Mouse (Mus musculus): ENCODE measurements around the gene Cyp4v3. TPM values are rescaled to one million over a fixed set of nuclear protein-coding genes. Genes with fewer than 3 reads are reported as not detected.

Gene Cyp4v3
- polyA plus RNA-seq, 1 experiment from 2014 or later: 6.5 TPM

DNA sequence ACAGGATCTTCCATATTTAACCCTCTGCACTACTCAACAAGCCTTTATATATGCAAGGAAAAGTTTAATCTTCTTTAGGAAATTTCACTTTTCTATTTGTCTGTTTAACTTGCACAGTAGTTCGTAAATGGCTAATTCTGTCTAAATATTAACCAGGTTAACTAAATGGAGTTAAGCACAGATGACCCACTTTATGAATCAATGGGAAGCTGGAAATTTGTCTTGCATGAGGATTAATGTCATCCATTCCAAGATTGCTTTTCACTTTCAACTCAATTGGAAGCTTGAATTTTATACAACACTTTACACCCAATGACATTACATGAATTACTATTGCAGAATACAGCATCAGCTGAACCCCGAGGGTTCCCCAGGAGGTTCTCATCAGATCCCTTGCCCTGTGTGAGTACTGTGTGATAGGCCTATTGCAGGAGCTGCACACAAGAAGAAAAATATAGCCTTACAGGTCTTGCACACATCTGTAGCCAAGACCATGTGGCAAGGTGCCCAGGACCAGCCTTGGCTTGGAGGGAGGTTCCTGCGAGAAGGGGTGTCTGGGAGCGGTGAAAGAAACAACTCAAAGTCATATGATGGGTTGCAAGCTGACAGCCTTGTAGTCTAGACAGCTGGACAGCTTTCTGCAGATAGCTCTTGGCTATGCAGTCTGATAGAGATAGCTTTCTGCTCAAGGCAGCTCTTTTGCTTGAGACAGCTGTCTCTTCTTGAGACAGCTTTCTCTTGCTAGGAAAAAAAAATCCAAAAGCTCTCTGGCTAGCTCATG lies 65.2 kb downstream of the Cyp4v3 start:
- H3K36me3 ChIP-seq (ENCODE audit: control insufficient read depth, insufficient read depth): no peaks in the 10 kb centered on the region
- WGBS (ENCODE audit: insufficient replicate concordance): 58% methylated on average over 4 of the region's 4 CpGs
- no peaks in the 10 kb centered on the region for H3K27me3 ChIP-seq (ENCODE audit: control insufficient read depth, insufficient read depth, low read depth, low read length)
- H3K9ac ChIP-seq (ENCODE audit: low read depth, low read length): no peak overlapping the region
- ATAC-seq (ENCODE audit: low read depth): no peak
- H3K27ac ChIP-seq (ENCODE audit: low read length): peak overlapping the region; percentile 66; the same call in 1 of the 2 replicates
- H3K4me1 ChIP-seq (ENCODE audit: control insufficient read depth, low read depth, low read length): no peaks in the 10 kb centered on the region; the same call in 1 of the 2 replicates
- H3K9me3 ChIP-seq (replicated peaks; ENCODE audit: control insufficient read depth, low read length): no peaks in the 10 kb centered on the region
- H3K4me2 ChIP-seq (ENCODE audit: low read depth, low read length): no peak overlapping the region
- H3K4me3 ChIP-seq (ENCODE audit: low read depth, low read length): no peak overlapping the region

DNA sequence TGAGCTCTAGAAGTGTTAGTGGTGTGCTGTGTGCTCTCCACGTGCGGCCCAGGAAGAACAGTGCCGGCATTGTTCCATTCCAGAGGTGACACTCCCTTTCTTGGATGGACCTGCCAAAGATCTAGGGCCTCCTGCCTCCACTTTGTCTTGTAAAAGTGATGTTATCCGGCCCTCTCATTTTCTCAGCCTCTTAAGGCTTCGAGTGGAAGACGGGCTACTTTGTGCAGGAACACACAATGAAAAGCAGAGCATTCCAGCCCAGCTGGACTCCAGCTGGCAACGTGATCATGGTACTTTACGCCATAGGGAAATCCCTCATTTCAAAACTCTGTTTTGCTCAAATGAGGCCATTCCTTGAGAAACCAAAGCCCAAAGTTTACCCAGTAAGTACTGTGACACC lies 66.0 kb downstream of the Cyp4v3 start:
- ATAC-seq (ENCODE audit: low read depth): no peak
- Histone ChIP-seq H3K36me3 (ENCODE audit: control insufficient read depth, insufficient read depth) (no peaks in the 10 kb centered on the region), H3K4me1 (ENCODE audit: control insufficient read depth, low read depth, low read length) (no peaks in the 10 kb centered on the region; the same call in 1 of the 2 replicates), H3K9ac (ENCODE audit: low read depth, low read length) (no peak overlapping the region), H3K27ac (ENCODE audit: low read length) (peak overlapping the region; percentile 48), H3K27me3 (ENCODE audit: control insufficient read depth, insufficient read depth, low read depth, low read length) (no peaks in the 10 kb centered on the region), H3K4me3 (ENCODE audit: low read depth, low read length) (no peak overlapping the region), H3K4me2 (ENCODE audit: low read depth, low read length) (no peak overlapping the region), H3K9me3 (replicated peaks; ENCODE audit: control insufficient read depth, low read length) (no peaks in the 10 kb centered on the region)
- WGBS (ENCODE audit: insufficient replicate concordance): 64% methylated on average over 8 of the region's 8 CpGs

- ATAC-seq (ENCODE audit: low read depth): peak; percentile 86
These were observed 68.1 kb downstream of the Cyp4v3 start for GRCm38 (mm10) chr8:45264918-45265317.

DNA sequence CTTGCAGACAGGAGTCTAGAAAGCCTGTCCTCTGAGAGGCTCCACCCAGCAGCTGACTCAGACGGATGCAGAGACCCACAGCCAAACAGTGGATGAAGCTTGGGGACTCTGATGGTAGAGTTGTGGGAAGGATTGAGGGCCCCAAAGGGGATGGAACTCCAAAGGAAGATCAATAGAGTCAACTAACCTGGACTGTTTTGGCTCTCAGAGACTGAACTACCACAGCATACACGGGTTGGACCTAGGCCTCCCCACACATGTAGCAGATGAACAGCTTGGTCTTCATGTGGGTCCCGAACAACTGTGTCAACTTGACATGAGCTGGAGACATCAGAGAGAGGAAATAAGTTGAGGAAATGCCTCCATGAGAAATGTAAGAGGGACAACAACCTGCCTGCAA lies 70.2 kb downstream of the Cyp4v3 start:
- no peak for ATAC-seq (ENCODE audit: low read depth)
- WGBS (ENCODE audit: insufficient replicate concordance): 49% methylated on average over 3 of the region's 3 CpGs
- H3K36me3 ChIP-seq (ENCODE audit: control insufficient read depth, insufficient read depth): no peaks in the 10 kb centered on the region
- no peak overlapping the region for H3K4me2 ChIP-seq (ENCODE audit: low read depth, low read length)
- no peaks in the 10 kb centered on the region for H3K27me3 ChIP-seq (ENCODE audit: control insufficient read depth, insufficient read depth, low read depth, low read length)
- H3K4me1 ChIP-seq (ENCODE audit: control insufficient read depth, low read depth, low read length): no peaks in the 10 kb centered on the region
- H3K9ac ChIP-seq (ENCODE audit: low read depth, low read length): no peak overlapping the region
- no peaks in the 10 kb centered on the region for H3K9me3 ChIP-seq (replicated peaks; ENCODE audit: control insufficient read depth, low read length)
- H3K27ac ChIP-seq (ENCODE audit: low read length): peak overlapping the region; percentile 80
- H3K4me3 ChIP-seq (ENCODE audit: low read depth, low read length): no peak overlapping the region

More at GRCm38 (mm10) chr8:45264918-45265317, 68.1 kb downstream of the Cyp4v3 start:
- no peaks in the 10 kb centered on the region; the same call in 1 of the 2 replicates for H3K4me1 ChIP-seq (ENCODE audit: control insufficient read depth, low read depth, low read length)
- no peaks in the 10 kb centered on the region for H3K9me3 ChIP-seq (replicated peaks; ENCODE audit: control insufficient read depth, low read length)
- H3K36me3 ChIP-seq (ENCODE audit: control insufficient read depth, insufficient read depth): no peaks in the 10 kb centered on the region
- H3K27ac ChIP-seq (ENCODE audit: low read length): peak overlapping the region; percentile 80
- 37% methylated on average over 4 of the region's 4 CpGs for WGBS (ENCODE audit: insufficient replicate concordance)
- H3K27me3 ChIP-seq (ENCODE audit: control insufficient read depth, insufficient read depth, low read depth, low read length): no peaks in the 10 kb centered on the region
- H3K4me3 ChIP-seq (ENCODE audit: low read depth, low read length): no peak overlapping the region
- no peak overlapping the region for H3K4me2 ChIP-seq (ENCODE audit: low read depth, low read length)
- H3K9ac ChIP-seq (ENCODE audit: low read depth, low read length): no peak overlapping the region

- peak; percentile 76 for ATAC-seq (ENCODE audit: low read depth)
- H3K9me3 ChIP-seq (replicated peaks; ENCODE audit: control insufficient read depth, low read length): no peaks in the 10 kb centered on the region
- no peaks in the 10 kb centered on the region for H3K4me1 ChIP-seq (ENCODE audit: control insufficient read depth, low read depth, low read length)
- no peaks in the 10 kb centered on the region for H3K27me3 ChIP-seq (ENCODE audit: control insufficient read depth, insufficient read depth, low read depth, low read length)
- H3K9ac ChIP-seq (ENCODE audit: low read depth, low read length): no peak within 1 kb of the TSS
- peak within 1 kb of the TSS; percentile 21 for H3K4me2 ChIP-seq (ENCODE audit: low read depth, low read length)
- no peaks in the 10 kb centered on the region for H3K36me3 ChIP-seq (ENCODE audit: control insufficient read depth, insufficient read depth)
- peak within 1 kb of the TSS; percentile 36 for H3K4me3 ChIP-seq (ENCODE audit: low read depth, low read length)
- peak within 1 kb of the TSS; percentile 80 for H3K27ac ChIP-seq (ENCODE audit: low read length)
- WGBS (ENCODE audit: insufficient replicate concordance): 45% methylated on average over 10 of the region's 10 CpGs
These were observed 71.1 kb downstream of the Cyp4v3 start, which contains the start of gene F11 for GRCm38 (mm10) chr8:45261920-45262319. TSS of gene F11 (minus strand) at chr8:45262031.

DNA sequence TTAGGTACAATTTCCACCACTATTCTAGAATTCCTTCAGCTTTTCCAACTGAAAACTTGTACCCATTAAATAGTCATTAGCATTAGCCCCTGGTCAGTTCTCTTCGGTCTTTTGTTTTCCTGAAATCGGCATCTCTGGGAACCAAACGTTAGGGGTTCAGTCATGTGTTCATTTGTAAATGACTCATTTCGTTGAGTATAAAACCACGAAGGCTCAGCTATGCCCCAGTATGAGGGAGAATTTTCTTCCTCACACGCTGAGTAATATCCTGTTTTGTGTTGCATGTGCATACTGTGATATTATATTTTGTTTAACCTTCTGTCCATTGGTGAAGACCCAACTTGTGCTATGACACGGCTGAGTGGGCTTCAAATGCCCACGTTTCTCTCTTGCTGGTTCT lies 74.6 kb downstream of the Cyp4v3 start:
- H3K9ac ChIP-seq (ENCODE audit: low read depth, low read length): no peak overlapping the region
- no peak overlapping the region for H3K27ac ChIP-seq (ENCODE audit: low read length)
- no peaks in the 10 kb centered on the region for H3K36me3 ChIP-seq (ENCODE audit: control insufficient read depth, insufficient read depth)
- H3K4me1 ChIP-seq (ENCODE audit: control insufficient read depth, low read depth, low read length): no peaks in the 10 kb centered on the region
- no peaks in the 10 kb centered on the region for H3K9me3 ChIP-seq (replicated peaks; ENCODE audit: control insufficient read depth, low read length)
- ATAC-seq (ENCODE audit: low read depth): no peak
- 68% methylated on average over 8 of the region's 8 CpGs for WGBS (ENCODE audit: insufficient replicate concordance)
- H3K27me3 ChIP-seq (ENCODE audit: control insufficient read depth, insufficient read depth, low read depth, low read length): no peaks in the 10 kb centered on the region
- no peak overlapping the region for H3K4me3 ChIP-seq (ENCODE audit: low read depth, low read length)
- no peak overlapping the region for H3K4me2 ChIP-seq (ENCODE audit: low read depth, low read length)

- Histone ChIP-seq H3K27me3 (ENCODE audit: control insufficient read depth, insufficient read depth, low read depth, low read length) (no peaks in the 10 kb centered on the region), H3K9ac (ENCODE audit: low read depth, low read length) (no peak overlapping the region), H3K36me3 (ENCODE audit: control insufficient read depth, insufficient read depth) (no peaks in the 10 kb centered on the region), H3K4me1 (ENCODE audit: control insufficient read depth, low read depth, low read length) (no peaks in the 10 kb centered on the region), H3K4me2 (ENCODE audit: low read depth, low read length) (no peak overlapping the region), H3K9me3 (replicated peaks; ENCODE audit: control insufficient read depth, low read length) (no peaks in the 10 kb centered on the region), H3K27ac (ENCODE audit: low read length) (peak overlapping the region; percentile 44; the same call in 1 of the 2 replicates), H3K4me3 (ENCODE audit: low read depth, low read length) (no peak overlapping the region)
- no peak for ATAC-seq (ENCODE audit: low read depth)
- WGBS (ENCODE audit: insufficient replicate concordance): 74% methylated on average over 12 of the region's 12 CpGs
These were observed 78.0 kb downstream of the Cyp4v3 start for GRCm38 (mm10) chr8:45255040-45255439.

Other genes with a start within 250 kb of the Cyp4v3 start
- gene F11, start 71.2 kb downstream of the Cyp4v3 start, polyA plus RNA-seq (2015; fragmentation: Nextera tagmentation; extraction: Ambion mirVana): 51.0 and 56.3 TPM in 2 replicates
- 13.9 and 18.1 TPM in 2 replicates for gene Klkb1, start 38.4 kb downstream of the Cyp4v3 start, polyA plus RNA-seq (2015; fragmentation: Nextera tagmentation; extraction: Ambion mirVana)
- gene Gm45753, start 24.8 kb downstream of the Cyp4v3 start, polyA plus RNA-seq (2015; fragmentation: Nextera tagmentation; extraction: Ambion mirVana): 21.6 and 26.5 TPM in 2 replicates
- 1.6 and 1.8 TPM in 2 replicates for gene Fam149a, start 49.1 kb upstream of the Cyp4v3 start, polyA plus RNA-seq (2015; fragmentation: Nextera tagmentation; extraction: Ambion mirVana)
- 0.92 and 1.0 TPM in 2 replicates for gene Tlr3, start 77.9 kb upstream of the Cyp4v3 start, polyA plus RNA-seq (2015; fragmentation: Nextera tagmentation; extraction: Ambion mirVana)
- gene Sorbs2, start 174.6 kb upstream of the Cyp4v3 start, polyA plus RNA-seq (2015; fragmentation: Nextera tagmentation; extraction: Ambion mirVana): 12.7 and 13.7 TPM in 2 replicates

All from liver, embryonic 16.5 days (tissue).